Mouse (Mus musculus) testis, adult 2 months (tissue): ENCODE measurements around the gene Tigar. TPM values are rescaled to one million over a fixed set of nuclear protein-coding genes. Genes with fewer than 3 reads are reported as not detected.
A peak's percentile ranks its signal among the peaks of the same experiment; 100 is the strongest.

Source experiments
- H3K27ac ChIP-seq: fragments of 200-500 bp; 2 replicates; pipeline ENCODE4 v1.5.1; 2012; ENCODE audit warnings: low read depth, low read length; ENCODE audit not compliant: control insufficient read depth, insufficient read depth
- H3K27me3 ChIP-seq: fragments of 200-500 bp; 2 replicates; pipeline ENCODE4 v1.6.1; 2012; ENCODE audit warnings: mild to moderate bottlenecking, low read length, moderate library complexity; ENCODE audit not compliant: control insufficient read depth, insufficient read depth
- H3K36me3 ChIP-seq: fragments of 200-500 bp; 2 replicates; pipeline ENCODE4 v1.6.1; 2012; ENCODE audit warnings: mild to moderate bottlenecking, low read length; ENCODE audit not compliant: control insufficient read depth, insufficient read depth
- H3K4me1 ChIP-seq: fragments of 200-500 bp; 2 replicates; pipeline ENCODE4 v1.6.1; 2012; ENCODE audit warnings: low read length; ENCODE audit not compliant: control insufficient read depth, insufficient read depth
- H3K4me3 ChIP-seq: fragments of 200-500 bp; 2 replicates; pipeline ENCODE4 v1.5.1; 2012; ENCODE audit warnings: low read depth, mild to moderate bottlenecking, low read length, moderate library complexity, mixed read lengths; ENCODE audit not compliant: control insufficient read depth
- CTCF ChIP-seq: fragments of 200-500 bp; IDR thresholded peaks from 2 replicates; pipeline ENCODE4 v1.5.1; 2012; ENCODE audit warnings: low read depth, mild to moderate bottlenecking, inconsistent platforms, low read length, moderate library complexity; ENCODE audit not compliant: control insufficient read depth, insufficient read depth, insufficient replicate concordance
- POLR2A ChIP-seq: fragments of 200-500 bp; IDR thresholded peaks from 2 replicates; pipeline ENCODE4 v1.6.1; 2012; ENCODE audit warnings: low read depth, mild to moderate bottlenecking, inconsistent platforms, low read length, moderate library complexity; ENCODE audit not compliant: control insufficient read depth
- polyA plus RNA-seq: library from polyadenylated mRNA; depleted of rRNA; stranded (reverse); fragments of >200 nt; gene quantifications from 2 replicates; pipeline ENCODE4 v1.2.3, GENCODE M21; 2012

Tigar gene
- polyA plus RNA-seq, 1 experiment = 6.7 TPM

DNA sequence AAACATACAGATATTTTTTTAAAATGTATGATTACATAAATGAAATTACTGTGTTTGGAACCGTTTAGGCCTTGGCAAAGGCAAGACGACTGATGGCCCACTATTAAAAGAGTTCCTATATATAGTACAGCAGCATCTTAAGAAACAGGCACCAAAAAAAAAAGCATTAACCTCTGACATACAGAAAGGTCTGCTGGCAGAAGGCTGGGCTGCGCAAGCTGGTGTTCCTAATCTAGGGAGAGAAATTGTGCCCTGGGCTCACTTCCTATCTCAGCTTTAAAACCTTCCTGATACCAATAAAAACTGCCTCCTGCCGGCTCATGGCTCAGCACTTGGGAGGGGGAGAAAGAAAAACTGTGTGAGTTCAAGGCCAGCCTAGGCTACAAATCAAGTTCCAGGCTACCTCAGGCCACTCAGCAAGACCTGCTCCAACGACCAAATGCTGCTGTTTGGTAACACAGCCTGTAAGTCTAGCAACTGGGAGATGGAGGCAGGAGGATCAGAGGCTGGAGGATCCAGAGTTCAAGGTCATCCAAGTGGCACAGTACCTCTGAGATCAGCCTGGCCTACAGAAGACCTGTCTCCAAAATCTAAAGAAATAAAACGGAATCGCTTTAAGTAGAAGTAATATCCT, 4.8 kb downstream of the Tigar start:
- Histone ChIP-seq H3K4me3 (no peak overlapping the region), H3K36me3 (no peaks in the 10 kb centered on the region; the same call in 1 of the 2 replicates), H3K27me3 (no peaks in the 10 kb centered on the region), H3K27ac (no peak overlapping the region), H3K4me1 (peaks cover 4% of the 10 kb centered on the region)
- TF ChIP-seq POLR2A (no peak), CTCF (no peak)

DNA sequence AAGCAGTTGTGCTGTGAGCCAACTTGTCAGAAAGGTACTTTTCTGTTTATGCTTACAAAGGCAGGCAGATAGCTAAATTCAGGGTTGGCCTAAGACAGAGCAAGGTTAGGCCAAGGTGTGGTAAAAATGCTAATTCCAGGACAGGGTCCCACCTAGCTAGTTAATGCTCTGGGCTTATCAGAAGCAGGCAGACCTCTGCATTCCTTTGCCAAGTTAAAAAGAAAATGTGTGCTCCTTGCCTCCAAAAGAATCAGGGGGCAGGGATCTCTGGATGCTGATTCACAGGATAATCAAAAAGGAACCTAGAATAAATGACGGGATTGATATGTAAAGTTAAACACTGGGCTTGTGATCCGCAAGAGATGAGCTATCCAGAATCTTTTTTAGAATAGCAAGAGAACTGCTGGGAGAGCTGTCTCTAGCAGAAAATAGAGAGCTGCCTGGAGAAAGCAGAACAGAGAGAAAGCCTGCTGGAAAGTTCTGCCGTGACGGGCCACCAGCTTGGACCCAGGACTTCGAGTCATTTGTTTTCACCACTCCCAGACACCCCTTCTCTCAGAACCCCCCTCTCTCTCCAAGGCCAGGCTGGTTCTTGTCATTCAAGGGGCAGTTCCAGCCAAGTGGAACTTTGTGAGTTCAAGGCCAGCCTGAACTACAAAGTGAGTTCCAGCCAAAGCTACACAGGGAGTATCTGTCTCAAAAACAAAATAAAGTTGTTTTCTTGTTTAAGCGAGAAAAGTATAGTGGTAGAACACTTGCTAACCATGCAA, 5.7 kb downstream of the Tigar start:
- Histone ChIP-seq H3K27me3 (no peaks in the 10 kb centered on the region), H3K27ac (no peak overlapping the region), H3K36me3 (no peaks in the 10 kb centered on the region; the same call in 1 of the 2 replicates), H3K4me1 (peaks cover 4% of the 10 kb centered on the region), H3K4me3 (no peak overlapping the region)
- no peak for TF ChIP-seq CTCF
- TF ChIP-seq POLR2A = no peak

DNA sequence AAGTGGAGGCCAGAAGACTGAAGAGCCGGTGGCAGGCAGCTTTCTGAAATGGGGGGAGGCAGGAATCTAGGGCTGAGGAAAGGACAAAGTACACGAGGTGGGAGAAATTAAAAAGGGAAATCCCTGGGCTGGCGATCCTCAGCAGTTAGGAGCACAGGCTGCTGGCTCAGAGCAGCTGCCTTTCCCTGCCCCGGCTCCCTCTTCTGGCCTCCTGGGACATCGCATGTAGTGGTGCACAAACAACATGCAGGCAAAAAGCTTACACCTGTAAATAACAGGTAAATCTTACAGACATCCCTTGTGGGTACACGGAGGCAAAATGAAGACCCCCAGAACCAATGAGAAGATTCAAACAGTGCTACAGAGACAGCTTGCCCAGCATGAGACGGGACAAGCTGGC, 14.8 kb downstream of the Tigar start:
- TF ChIP-seq CTCF = peak; percentile 40; the same call in 1 of the 2 replicates
- TF ChIP-seq POLR2A = no peak
- Histone ChIP-seq H3K4me3 (no peak overlapping the region), H3K27ac (no peak overlapping the region), H3K36me3 (no peaks in the 10 kb centered on the region), H3K27me3 (no peaks in the 10 kb centered on the region), H3K4me1 (no peaks in the 10 kb centered on the region)

DNA sequence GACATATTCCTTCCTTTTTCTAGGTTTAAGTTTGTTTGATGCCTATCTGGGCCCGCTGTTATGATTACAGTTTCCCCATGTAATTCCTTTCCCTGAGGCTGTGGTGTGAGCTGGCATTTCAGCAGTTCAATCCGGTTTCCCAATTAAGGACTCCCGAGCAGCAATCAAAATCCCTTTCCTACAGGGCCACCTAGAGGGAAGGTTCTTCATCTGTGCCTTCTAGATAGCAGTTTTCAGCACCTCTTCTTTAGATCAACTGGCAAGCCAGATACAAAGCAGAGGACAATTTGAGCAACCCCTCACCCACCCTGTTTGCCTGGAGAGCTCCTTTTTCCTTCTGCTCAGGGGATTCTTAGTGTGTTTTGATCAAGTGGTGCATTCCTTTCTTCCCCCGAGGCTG, 22.6 kb downstream of the Tigar start:
- Histone ChIP-seq H3K4me1 (peaks cover 3% of the 10 kb centered on the region), H3K36me3 (no peaks in the 10 kb centered on the region), H3K4me3 (no peak overlapping the region), H3K27ac (no peak overlapping the region), H3K27me3 (no peaks in the 10 kb centered on the region)
- TF ChIP-seq CTCF (no peak), POLR2A (no peak)

DNA sequence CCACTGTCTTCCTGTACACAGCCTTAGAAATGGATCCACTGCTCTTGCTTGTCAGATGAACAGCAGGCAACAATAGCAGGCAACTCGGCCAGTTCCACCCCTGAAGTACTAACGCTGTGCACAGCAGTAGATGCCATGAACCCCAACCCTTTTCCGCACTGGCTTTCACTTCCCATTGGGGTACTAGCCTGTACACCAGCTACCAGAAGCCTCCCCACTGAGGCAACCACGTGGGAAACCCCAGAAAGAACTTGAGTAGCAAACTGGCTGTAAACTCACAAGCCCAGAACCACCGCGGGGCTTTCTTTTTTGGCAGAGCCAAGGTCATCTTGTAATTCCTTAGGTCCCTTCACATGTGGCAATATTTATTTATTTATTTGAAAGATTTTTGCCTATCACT, 27.5 kb downstream of the Tigar start:
- Histone ChIP-seq H3K4me1 (peaks cover 10% of the 10 kb centered on the region), H3K27ac (no peak overlapping the region), H3K27me3 (no peaks in the 10 kb centered on the region), H3K36me3 (no peaks in the 10 kb centered on the region), H3K4me3 (no peak overlapping the region)
- TF ChIP-seq CTCF (no peak), POLR2A (no peak)

DNA sequence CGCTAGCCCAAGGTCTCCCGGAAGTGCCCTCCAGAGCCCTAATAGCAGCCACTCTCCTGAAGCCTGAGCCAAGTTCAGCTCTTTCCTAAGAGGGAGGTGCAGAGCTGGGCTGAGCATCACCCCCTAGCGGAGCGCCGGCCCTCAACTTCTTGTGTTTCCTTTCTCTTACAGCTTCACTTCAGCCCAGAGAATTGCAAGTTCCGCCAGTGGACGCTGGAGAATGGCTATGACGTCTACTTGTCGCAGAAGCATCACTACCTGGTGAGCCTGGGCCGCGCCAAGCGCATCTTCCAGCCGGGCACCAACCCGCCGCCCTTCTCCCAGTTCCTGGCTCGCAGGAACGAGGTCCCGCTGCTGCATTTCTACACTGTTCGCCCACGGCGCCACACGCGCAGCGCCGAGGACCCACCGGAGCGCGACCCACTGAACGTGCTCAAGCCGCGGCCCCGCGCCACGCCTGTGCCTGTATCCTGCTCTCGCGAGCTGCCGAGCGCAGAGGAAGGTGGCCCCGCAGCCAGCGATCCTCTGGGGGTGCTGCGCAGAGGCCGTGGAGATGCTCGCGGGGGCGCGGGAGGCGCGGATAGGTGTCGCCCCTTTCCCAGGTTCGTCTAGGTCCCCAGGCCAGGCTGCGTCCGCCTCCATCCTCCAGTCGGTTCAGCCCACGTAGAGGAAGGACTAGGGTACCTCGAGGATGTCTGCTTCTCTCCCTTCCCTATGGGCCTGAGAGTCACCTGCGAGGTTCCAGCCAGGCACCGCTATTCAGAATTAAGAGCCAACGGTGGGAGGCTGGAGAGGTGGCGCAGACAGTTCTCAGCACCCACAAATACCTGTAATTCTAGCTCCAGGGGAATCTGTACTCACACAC, 29.3 kb downstream of the Tigar start:
- H3K36me3 ChIP-seq = no peaks in the 10 kb centered on the region
- peaks cover 10% of the 10 kb centered on the region for H3K4me1 ChIP-seq
- H3K27ac ChIP-seq = no peak overlapping the region
- H3K27me3 ChIP-seq = no peaks in the 10 kb centered on the region
- TF ChIP-seq POLR2A = no peak
- no peak for TF ChIP-seq CTCF
- peak overlapping the region; percentile 63 for H3K4me3 ChIP-seq

DNA sequence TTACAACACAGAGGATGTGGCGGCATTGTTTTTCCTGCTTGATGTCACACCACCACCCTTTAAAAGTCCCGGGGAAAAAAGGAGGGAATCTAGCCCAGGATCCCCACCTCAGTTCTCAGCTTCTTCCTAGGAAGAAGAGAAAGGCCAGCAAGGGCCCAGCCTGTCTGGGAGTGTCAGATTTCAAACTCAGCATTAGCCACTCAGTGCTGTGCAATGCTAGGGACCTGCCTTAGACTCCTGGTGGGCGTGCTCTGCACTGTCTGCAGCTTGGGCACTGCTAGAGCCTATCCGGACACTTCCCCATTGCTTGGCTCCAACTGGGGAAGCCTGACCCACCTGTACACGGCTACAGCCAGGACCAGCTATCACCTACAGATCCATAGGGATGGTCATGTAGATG, 36.5 kb downstream of the Tigar start, which contains the start of gene Fgf23:
TSS of gene Fgf23 (plus strand) at position 86 of the 400 bp plus-strand sequence.
- H3K27me3 ChIP-seq = no peaks in the 10 kb centered on the region
- no peak within 1 kb of the TSS for H3K4me3 ChIP-seq
- no peak within 1 kb of the TSS for H3K27ac ChIP-seq
- TF ChIP-seq POLR2A (no peak), CTCF (no peak)
- H3K36me3 ChIP-seq = no peaks in the 10 kb centered on the region
- H3K4me1 ChIP-seq = no peaks in the 10 kb centered on the region
